Mouse (Mus musculus) olfactory bulb, adult 2 months (tissue): ENCODE data around the gene Pou6f1.

Source experiments
- CTCF ChIP-seq: fragments of 200-500 bp; IDR thresholded peaks from 2 replicates; pipeline ENCODE4 v1.5.1; 2012; ENCODE audit warnings: low read depth, mild to moderate bottlenecking, low read length, moderate library complexity; ENCODE audit not compliant: insufficient read depth
- POLR2A ChIP-seq: fragments of 200-500 bp; IDR thresholded peaks from 2 replicates; pipeline ENCODE4 v1.6.1; 2012; ENCODE audit warnings: mild to moderate bottlenecking, low read depth, low read length, moderate library complexity; ENCODE audit not compliant: insufficient read depth

DNA sequence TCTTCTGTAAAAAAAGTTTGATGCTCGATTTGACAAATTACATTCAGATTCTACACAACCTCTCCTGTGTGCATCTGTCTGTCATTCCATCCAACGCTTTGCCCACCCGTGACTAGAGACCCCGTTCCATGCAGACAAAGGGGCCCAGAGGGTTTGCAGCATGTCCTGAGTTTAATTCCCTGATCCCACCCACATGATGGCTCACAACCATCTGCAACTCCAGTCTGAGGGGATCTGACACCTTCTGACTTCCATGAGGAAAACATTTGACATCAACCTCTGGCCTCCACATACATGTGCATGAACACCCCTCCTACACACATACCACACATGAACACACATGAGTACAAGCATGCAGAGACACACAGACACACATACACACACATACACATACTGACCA is 58.4 kb downstream of the Pou6f1 start:
- TF ChIP-seq CTCF (no peak), POLR2A (no peak)
